Mouse (Mus musculus) cortical plate, adult 2 months (tissue): ENCODE measurements at regions not wholly inside any gene's neighbourhood (a gene's known extent, or its start where the extent isn't known, plus 50 kb on each side); places are given as distances from the start of the nearest gene placed in this dataset.

Source experiments
- CTCF ChIP-seq: fragments of 200-500 bp; IDR thresholded peaks from 2 replicates; pipeline ENCODE4 v1.5.1; 2011; ENCODE audit warnings: mild to moderate bottlenecking, control low read depth, low read length; ENCODE audit not compliant: insufficient read depth; ENCODE audit errors: extremely low read depth
- POLR2A ChIP-seq: fragments of 200-500 bp; IDR thresholded peaks from 2 replicates; pipeline ENCODE4 v1.6.1; 2011; ENCODE audit warnings: mild to moderate bottlenecking, low read length, control low read depth; ENCODE audit not compliant: insufficient read depth; ENCODE audit errors: extremely low read depth

- TF ChIP-seq POLR2A (no peak), CTCF (no peak)
Measured at GRCm38 (mm10) chr2:78600753-78601152, 267.2 kb upstream of the Ube2e3 start.
